Mouse (Mus musculus) neural tube, embryonic 15.5 days (tissue): Measurements from ENCODE around the gene Bloc1s5. TPM values are rescaled to one million over a fixed set of nuclear protein-coding genes. Genes with fewer than 3 reads are reported as not detected.
"Not testable (repeated sequence)": the region's sequence is repeated elsewhere in the genome, so short reads cannot be mapped to it uniquely, and the experiment has no call there.

Source experiments
- ATAC-seq: fragments of 200-750 bp; cut with Nextera tagmentation; 2 replicates; pipeline ENCODE4 v1.8.0; 2017; ENCODE audit warnings: mild to moderate bottlenecking, moderate TSS enrichment, moderate library complexity; ENCODE audit not compliant: low FRiP score
- H3K27ac ChIP-seq: fragments of 300-500 bp; sonication (generic); replicated peaks from 2 replicates; pipeline ENCODE4 v1.5.1; 2015; ENCODE audit warnings: mild to moderate bottlenecking, inconsistent platforms
- H3K27me3 ChIP-seq: fragments of 300-500 bp; sonication (generic); replicated peaks from 2 replicates; pipeline ENCODE4 v1.6.1; 2015; ENCODE audit warnings: inconsistent platforms
- H3K36me3 ChIP-seq: fragments of 300-500 bp; sonication (generic); 2 replicates; pipeline ENCODE4 v1.6.1; 2015; ENCODE audit warnings: inconsistent platforms
- H3K4me1 ChIP-seq: fragments of 300-500 bp; sonication (generic); 2 replicates; pipeline ENCODE4 v1.6.1; 2015; ENCODE audit warnings: inconsistent platforms
- H3K4me2 ChIP-seq: fragments of 300-500 bp; sonication (generic); 2 replicates; pipeline ENCODE4 v1.6.1; 2015; ENCODE audit warnings: inconsistent platforms, mild to moderate bottlenecking, moderate library complexity
- H3K4me3 ChIP-seq: fragments of 300-500 bp; sonication (generic); replicated peaks from 2 replicates; pipeline ENCODE4 v1.5.1; 2015; ENCODE audit warnings: mild to moderate bottlenecking, inconsistent platforms
- H3K9ac ChIP-seq: fragments of 300-500 bp; sonication (generic); replicated peaks from 2 replicates; pipeline ENCODE4 v1.6.1; 2015; ENCODE audit warnings: mild to moderate bottlenecking, inconsistent platforms
- H3K9me3 ChIP-seq: fragments of 300-500 bp; sonication (generic); replicated peaks from 2 replicates; pipeline ENCODE4 v1.6.1; 2016; ENCODE audit warnings: inconsistent platforms
- WGBS: fragments of 180-500 bp; shearing (Covaris S2); methylation state at CpG from one replicate; pipeline ENCODE4 v1.1.7; 2015; ENCODE audit warnings: mixed read lengths; 5-methylcytosine and 5-hydroxymethylcytosine counted together
- polyA plus RNA-seq: library from polyadenylated mRNA; unstranded; fragments of >200 nt; fragmentation: Nextera tagmentation; extraction: Ambion mirVana; gene quantifications from 2 replicates; pipeline ENCODE4 v1.2.1, GENCODE M21; 2015

Gene Bloc1s5
- polyA plus RNA-seq, 1 experiment from 2014 or later: 19.0 TPM

DNA sequence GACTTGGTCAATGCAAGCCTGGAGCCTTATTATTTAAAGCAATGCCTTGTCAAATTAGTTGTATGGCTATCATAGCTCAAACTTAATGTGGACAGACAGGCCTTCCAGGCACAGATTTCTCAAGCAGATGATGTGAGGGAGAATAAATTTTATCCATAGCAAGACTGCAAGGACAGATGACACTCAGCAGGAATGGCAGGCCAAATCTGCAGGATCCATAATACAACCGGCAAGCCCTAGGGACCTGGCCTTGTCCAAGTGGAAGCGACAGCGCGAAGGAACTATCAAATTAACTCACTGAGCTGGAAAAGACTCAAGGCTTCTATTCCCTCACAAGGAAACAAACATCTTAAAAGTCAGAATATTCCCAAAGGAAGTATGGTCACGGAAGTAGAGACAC, 6.1 kb upstream of the Bloc1s5 start:
- Histone ChIP-seq H3K9me3 (no peaks in the 10 kb centered on the region), H3K4me2 (no peak overlapping the region), H3K9ac (no peak overlapping the region), H3K27ac (no peak overlapping the region), H3K4me3 (no peak overlapping the region), H3K4me1 (no peaks in the 10 kb centered on the region), H3K36me3 (peaks cover 25% of the 10 kb centered on the region), H3K27me3 (no peaks in the 10 kb centered on the region)
- no peak for ATAC-seq
- WGBS: 85% methylated on average over 5 of the region's 5 CpGs

DNA sequence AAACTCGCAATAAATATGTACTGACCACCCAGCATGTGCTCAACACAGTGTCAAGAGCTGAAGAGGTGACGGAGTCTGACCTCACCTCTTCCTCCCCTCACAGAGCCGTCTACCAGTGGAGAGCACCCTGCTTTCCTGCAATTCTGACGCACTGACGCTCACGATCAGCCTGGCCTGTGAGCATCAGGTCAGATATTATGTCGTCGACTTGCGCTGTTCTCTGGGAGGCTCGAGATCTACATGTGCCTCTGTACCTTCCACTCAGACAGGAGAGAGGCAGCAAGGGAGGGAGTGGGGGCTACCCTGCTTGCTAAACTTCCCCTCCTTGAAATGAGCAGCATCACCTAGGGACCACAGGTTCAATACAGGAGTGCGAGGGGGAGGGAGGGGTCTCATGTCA, 3.8 kb upstream of the Bloc1s5 start:
- Histone ChIP-seq H3K36me3 (peaks cover 7% of the 10 kb centered on the region), H3K9me3 (no peaks in the 10 kb centered on the region), H3K4me3 (no peak overlapping the region), H3K4me1 (peaks cover 6% of the 10 kb centered on the region), H3K27me3 (no peaks in the 10 kb centered on the region), H3K27ac (no peak overlapping the region), H3K4me2 (no peak overlapping the region), H3K9ac (no peak overlapping the region)
- no peak for ATAC-seq
- 77% methylated on average over 11 of the region's 11 CpGs for WGBS

DNA sequence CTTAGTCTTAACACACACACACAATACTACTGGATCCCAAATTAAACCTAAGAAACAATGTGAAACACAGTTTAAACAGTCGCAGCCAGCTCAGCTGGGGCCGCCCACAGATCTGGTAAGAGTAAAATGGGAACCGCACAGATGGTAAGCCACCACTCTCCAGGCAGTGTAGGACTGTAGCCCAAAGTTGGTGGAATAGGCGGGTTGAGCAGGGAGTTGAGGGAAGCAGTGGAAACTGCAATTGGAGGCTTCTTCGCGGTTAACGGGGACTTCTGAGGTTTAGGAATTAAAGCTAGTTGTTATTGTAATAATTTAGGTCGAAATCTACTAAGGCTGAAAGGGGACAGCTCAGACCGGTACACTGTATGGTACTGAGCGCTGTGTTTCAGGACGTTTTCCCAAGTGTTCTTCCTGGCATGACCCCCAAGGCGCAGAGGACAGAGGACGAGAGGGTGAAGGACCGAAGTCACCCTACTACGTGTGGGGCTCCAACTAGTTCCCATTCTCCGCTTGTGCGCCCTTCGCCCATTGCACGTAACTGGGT, 581 bp downstream of the Bloc1s5 start:
- Histone ChIP-seq H3K27me3 (no peaks in the 10 kb centered on the region), H3K9ac (peak overlapping the region; percentile 81), H3K36me3 (no peaks in the 10 kb centered on the region), H3K4me3 (peak overlapping the region; percentile 85), H3K27ac (peak overlapping the region; percentile 86), H3K4me1 (peaks cover 6% of the 10 kb centered on the region), H3K4me2 (peak overlapping the region; percentile 68), H3K9me3 (no peaks in the 10 kb centered on the region)
- 1% methylated on average over 19 of the region's 19 CpGs for WGBS
- peak; percentile 75 for ATAC-seq

DNA sequence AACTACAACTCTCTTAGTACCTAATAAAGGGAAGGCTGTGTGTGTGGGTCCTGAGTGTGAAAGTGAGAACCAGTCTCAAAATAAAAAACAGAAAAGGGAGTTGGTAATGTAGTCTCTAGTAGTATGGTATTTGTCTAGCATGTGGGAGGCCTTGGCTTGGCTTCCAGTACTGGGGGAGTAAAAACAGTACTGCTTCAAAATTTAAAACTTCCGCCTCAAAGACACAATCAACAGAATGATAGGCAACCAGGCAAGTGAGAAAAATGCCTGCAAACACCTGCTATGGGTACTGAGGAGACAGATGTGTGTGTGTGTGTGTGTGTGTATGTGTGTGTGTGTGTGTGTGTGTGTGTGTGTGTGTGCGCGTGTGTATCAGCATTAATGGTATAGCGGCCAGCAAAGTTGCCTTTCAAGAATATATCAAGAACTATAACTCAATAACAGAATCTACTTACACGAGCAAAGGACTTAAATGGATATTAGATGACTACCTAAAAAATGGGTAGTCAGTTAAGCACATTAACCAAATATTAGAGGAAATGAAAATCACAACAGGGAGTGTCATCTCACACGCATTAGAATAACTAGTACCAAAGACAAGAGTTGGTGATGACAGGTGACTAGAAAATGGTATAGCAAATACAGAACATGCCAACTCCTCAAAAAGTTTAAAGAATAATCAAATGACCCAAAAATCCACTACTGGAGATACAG, 1.5 kb downstream of the Bloc1s5 start:
- Histone ChIP-seq H3K4me1 (peaks cover 6% of the 10 kb centered on the region), H3K27me3 (no peaks in the 10 kb centered on the region), H3K9ac (no peak overlapping the region), H3K27ac (no peak overlapping the region), H3K4me3 (peak overlapping the region; percentile 85), H3K36me3 (no peaks in the 10 kb centered on the region), H3K4me2 (peak overlapping the region; percentile 68), H3K9me3 (no peaks in the 10 kb centered on the region)
- 92% methylated on average over 6 of the region's 6 CpGs for WGBS
- no peak for ATAC-seq

DNA sequence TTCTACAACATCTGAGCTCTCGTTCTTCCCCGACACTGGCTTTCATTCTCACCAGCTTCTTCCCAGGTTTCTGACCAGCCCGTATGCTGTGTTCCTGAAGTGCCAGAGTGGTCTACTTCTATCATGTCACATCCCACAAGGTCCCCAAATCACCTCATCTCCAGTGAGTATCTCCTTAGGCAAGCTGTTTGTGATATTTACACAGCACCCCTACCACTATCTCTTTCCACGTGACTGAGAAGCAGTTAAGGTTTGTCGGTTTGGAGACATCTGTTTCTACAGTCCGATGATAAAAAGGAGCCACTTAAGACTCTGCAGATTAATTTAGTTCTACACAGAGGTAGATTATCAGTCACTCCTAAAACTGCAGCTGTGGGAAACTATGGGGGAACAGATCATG, 2.4 kb downstream of the Bloc1s5 start:
- Histone ChIP-seq H3K4me3 (no peak overlapping the region), H3K4me1 (peaks cover 6% of the 10 kb centered on the region), H3K27me3 (no peaks in the 10 kb centered on the region), H3K9ac (no peak overlapping the region), H3K4me2 (no peak overlapping the region), H3K27ac (no peak overlapping the region), H3K36me3 (no peaks in the 10 kb centered on the region), H3K9me3 (no peaks in the 10 kb centered on the region)
- 90% methylated on average over 6 of the region's 6 CpGs for WGBS
- ATAC-seq: no peak

DNA sequence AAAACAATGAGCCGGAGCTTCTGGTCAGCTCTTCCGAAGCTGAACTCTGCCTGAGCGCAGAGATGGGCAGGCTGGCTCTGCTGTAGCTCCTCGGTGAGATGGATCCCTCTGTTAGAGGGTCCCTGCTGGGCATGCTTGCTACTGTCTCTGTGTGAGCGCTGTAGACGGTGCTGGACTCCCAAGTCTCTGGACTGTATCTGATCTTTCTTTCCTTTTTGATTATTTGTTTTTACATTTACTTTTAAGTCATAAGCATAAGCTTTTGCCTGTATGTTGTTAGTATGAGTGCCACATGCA, 8.7 kb downstream of the Bloc1s5 start:
- Histone ChIP-seq H3K4me1 (peaks cover 3% of the 10 kb centered on the region; the same call in 1 of the 2 replicates), H3K27ac (no peak overlapping the region), H3K4me3 (no peak overlapping the region), H3K9me3 (no peaks in the 10 kb centered on the region), H3K36me3 (peaks cover 3% of the 10 kb centered on the region; the same call in 1 of the 2 replicates), H3K27me3 (no peaks in the 10 kb centered on the region), H3K9ac (no peak overlapping the region), H3K4me2 (no peak overlapping the region)
- no peak for ATAC-seq
- WGBS: 29% methylated on average over 6 of the region's 6 CpGs

DNA sequence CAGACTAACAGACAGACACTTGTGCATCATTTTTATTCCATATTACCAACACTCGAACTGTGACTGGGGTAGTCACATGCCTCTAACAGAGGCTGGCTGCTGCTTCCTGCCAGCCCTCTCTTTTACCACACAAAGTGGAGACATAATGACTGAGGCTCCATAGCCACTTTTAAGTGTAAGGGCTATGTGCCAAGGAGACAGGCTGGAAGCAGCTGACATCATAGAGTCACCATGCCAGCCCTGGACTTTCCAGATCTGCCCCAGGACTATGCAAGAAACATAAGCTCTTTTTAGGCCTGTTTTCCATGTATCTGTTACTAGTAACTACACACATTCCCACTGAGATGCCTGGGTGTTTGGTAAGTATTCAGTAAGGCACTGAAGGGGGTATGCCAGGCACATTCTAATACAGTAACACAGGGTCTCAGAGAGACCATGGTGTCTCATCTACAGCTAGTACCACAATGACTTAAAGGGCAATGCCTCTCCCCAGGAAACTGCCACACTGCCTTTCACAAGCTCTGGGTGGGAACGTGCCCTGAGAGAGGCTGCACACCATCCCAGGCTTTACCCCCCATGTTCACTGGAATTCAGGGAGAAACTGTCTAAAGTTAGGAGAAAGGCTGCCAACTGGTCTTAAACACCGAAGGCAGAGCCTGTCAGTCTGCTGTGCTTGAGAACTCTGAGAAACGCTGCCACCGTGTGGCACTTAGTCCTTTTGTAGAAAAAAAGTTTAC, 9.2 kb downstream of the Bloc1s5 start:
- Histone ChIP-seq H3K36me3 (peaks cover 3% of the 10 kb centered on the region; the same call in 1 of the 2 replicates), H3K4me3 (no peak overlapping the region), H3K27ac (no peak overlapping the region), H3K27me3 (no peaks in the 10 kb centered on the region), H3K9ac (no peak overlapping the region), H3K4me2 (no peak overlapping the region), H3K9me3 (no peaks in the 10 kb centered on the region), H3K4me1 (peaks cover 3% of the 10 kb centered on the region; the same call in 1 of the 2 replicates)
- no peak for ATAC-seq
- WGBS: 25% methylated on average over 5 of the region's 5 CpGs

DNA sequence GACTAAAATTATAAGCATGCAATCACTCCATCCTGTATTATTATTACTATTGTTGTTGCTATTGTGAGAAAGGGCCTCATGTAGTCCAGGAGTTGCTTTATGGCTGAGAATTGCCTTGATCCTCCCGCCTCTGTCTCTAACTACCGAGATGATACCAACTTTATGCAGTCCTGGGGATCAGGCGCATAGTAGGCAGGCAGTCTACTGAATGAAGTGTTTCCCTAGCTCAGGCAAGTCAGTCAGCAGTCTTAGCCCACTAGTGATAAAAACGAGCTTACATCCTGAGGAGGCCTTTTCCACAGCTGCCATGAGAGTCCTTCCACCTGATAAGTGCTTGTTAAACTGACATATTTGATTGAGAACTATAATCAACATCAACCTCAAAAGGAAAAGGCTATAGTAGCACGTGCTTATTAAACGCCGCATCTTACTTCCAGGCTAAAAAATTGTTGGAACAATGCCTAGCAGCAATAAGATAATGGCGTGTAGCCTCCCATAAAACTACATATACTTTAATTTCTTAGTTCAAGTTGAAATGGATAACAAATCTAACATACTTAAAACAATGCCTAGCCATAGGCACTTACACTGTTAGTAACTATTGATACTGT, 10.5 kb downstream of the Bloc1s5 start:
- ATAC-seq: no peak
- H3K27ac ChIP-seq: no peak overlapping the region
- H3K36me3 ChIP-seq: peaks cover 3% of the 10 kb centered on the region; the same call in 1 of the 2 replicates
- H3K4me1 ChIP-seq: peaks cover 3% of the 10 kb centered on the region; the same call in 1 of the 2 replicates
- H3K4me2 ChIP-seq: no peak overlapping the region
- H3K4me3 ChIP-seq: no peak overlapping the region
- H3K27me3 ChIP-seq: no peaks in the 10 kb centered on the region
- no peaks in the 10 kb centered on the region for H3K9me3 ChIP-seq
- no peak overlapping the region for H3K9ac ChIP-seq
- 78% methylated on average over 8 of the region's 8 CpGs for WGBS

DNA sequence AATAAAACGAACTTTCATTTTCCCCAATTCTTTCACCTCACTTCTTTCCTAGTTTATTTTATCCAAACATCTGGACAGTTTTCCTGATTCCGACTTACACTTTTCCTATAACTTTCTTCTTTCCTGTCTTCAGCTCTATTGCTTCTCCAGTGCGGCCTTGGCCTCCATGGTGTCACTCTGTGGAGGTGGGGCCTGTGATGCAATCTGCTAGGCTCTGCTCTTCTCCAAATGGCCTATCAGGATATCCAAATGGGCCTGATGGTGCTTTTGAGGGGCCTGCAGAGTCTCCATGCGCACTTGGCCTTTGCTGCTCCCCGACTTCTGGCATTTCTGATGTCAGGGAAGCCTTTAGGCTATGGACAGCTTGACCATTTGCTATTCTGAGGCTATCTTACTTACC, 11.6 kb downstream of the Bloc1s5 start:
- ATAC-seq: no peak
- no peak overlapping the region for H3K27ac ChIP-seq
- WGBS: 96% methylated on average over 5 of the region's 5 CpGs
- no peaks in the 10 kb centered on the region for H3K27me3 ChIP-seq
- peaks cover 3% of the 10 kb centered on the region; the same call in 1 of the 2 replicates for H3K4me1 ChIP-seq
- no peak overlapping the region for H3K4me3 ChIP-seq
- peaks cover 3% of the 10 kb centered on the region; the same call in 1 of the 2 replicates for H3K36me3 ChIP-seq
- no peak overlapping the region for H3K9ac ChIP-seq
- H3K9me3 ChIP-seq: no peaks in the 10 kb centered on the region
- H3K4me2 ChIP-seq: no peak overlapping the region

DNA sequence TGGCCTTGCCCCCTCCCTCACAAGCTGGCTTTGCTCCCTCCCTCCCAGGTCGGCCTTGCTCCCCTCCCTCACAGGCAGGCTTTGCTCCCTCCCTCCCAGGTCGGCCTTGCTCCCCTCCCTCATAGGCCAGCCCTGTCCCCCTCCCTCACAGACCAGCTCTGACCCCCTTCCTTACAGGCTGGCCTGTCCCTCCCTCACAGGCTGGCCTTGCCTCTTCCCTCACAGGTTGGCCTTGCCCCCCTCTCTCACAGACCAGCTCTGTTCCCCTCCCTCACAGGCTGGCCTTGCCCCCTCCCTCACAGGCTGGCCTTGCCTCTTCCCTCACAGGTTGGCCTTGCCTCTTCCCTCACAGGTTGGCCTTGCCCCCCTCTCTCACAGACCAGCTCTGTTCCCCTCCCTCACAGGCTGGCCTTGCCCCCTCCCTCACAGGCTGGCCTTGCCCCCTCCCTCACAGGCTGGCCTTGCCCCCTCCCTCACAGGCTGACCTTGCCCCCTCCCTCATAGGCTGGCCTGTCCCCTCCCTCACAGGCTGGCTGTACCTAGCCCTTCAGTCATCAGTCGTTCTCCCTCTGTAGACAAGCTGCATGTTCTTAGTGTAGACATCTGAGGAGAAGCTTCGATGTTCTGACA, 16.8 kb downstream of the Bloc1s5 start:
- not testable (repeated sequence) for H3K9me3 ChIP-seq, H3K4me2 ChIP-seq, ATAC-seq, H3K4me1 ChIP-seq, H3K4me3 ChIP-seq, H3K27me3 ChIP-seq, H3K27ac ChIP-seq, H3K9ac ChIP-seq
- 81% methylated on average over 4 of the region's 4 CpGs for WGBS
- H3K36me3 ChIP-seq: peaks cover 12% of the 10 kb centered on the region; the same call in 1 of the 2 replicates

DNA sequence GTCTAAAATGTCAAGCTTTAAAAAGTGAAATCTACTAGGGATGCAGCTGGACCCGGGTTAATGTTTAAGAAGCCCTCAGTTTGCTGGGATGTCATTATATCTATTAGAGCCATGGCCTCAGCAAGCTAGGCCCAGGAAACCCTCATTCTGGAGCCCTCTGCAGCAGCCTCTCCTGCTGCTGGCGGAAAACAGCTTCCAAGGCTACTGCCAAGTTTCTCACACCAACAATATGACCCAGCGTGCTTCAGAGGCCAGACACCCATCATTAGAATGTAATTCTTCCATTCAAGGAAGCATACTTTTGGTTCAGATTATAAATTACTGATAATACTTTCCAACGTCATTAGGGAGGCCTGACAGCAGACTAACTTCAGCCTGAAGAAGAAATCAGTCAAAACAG, 18.0 kb downstream of the Bloc1s5 start:
- H3K9ac ChIP-seq: no peak overlapping the region

More for the DNA sequence above, 18.0 kb downstream of the Bloc1s5 start:
- Histone ChIP-seq H3K27ac (no peak overlapping the region), H3K36me3 (peaks cover 22% of the 10 kb centered on the region), H3K4me2 (no peak overlapping the region), H3K4me3 (no peak overlapping the region), H3K27me3 (no peaks in the 10 kb centered on the region), H3K9me3 (no peaks in the 10 kb centered on the region), H3K4me1 (no peaks in the 10 kb centered on the region)
- ATAC-seq: no peak
- 86% methylated on average over 4 of the region's 4 CpGs for WGBS
